Mouse (Mus musculus) c-Kit-negative CD71-positive TER-119-positive erythroid progenitor cells, embryonic 14.5 days (primary cell): ENCODE measurements around the gene Cdca3.

Experiments used
- DNase-seq: peaks from one replicate; pipeline ENCODE4 v3.0.0-alpha.2; 2013; ENCODE audit warnings: low read depth, low spot score

Gene Cdca3

DNA sequence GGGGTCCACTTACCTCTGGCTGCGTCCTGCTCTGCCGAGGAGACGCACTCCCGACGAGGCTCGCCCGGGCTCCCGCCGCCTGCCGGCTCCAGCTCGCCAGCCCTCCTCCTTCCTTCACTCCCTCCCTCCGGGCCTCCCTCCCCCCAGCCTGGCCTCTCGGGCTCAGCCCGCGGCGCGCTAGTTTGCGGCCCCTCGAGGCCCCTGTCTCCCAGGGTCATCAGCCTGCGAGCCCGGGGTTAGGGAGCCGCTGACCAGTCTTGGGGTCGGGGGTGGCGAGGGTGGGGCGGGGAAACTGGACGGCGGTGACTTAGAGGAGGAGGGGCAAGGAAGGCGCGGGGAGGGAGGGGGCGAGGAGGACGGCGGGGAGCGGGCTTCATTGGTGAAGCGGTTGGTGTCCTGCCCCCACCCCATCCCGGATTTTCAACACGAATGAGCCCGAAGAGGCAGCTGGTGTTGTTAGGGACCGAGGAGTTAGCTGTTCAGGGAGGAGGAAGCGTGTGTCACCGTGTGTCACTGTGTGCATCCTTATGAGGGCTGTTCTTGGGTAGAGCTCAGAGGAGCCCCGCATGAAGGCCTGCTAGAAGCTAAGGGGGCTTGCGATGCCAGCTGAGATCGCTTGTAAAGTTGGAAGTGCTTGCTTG lies 34.4 kb downstream of the Cdca3 start, which contains the start of gene Gpr162:
Gene Gpr162, minus strand, starts transcription at position 326 of the 641 bp plus-strand sequence.
- no peak for DNase-seq

DNA sequence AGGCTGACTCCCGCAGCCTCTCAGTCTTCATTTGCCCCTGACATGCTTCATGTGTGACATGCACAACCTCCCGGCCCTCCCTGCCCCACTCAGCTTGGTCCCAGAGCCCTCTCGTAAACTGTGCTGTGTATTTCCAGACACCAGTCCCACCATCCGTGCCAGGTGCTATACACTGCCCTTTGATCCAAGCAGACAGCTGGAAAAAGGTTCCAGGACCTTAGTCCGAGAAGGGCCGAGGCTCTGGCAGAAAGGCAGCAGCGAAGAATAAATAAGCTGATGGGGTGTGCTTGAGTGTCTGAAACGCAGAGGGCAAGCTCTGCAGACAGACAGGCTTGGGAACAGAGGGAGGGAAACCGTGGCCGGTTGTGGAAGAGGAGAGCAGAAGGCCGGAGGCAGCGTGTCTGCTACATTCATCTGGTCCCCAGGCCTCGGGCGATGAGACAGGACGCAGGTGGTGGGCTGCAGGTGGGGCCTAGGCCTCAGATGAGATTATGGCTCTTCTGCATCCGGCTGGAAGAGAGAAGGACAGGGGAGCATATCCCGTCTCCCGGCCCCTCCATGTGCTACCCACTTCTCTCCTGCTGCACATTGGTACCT lies 36.5 kb downstream of the Cdca3 start:
- DNase-seq, result no peak

DNA sequence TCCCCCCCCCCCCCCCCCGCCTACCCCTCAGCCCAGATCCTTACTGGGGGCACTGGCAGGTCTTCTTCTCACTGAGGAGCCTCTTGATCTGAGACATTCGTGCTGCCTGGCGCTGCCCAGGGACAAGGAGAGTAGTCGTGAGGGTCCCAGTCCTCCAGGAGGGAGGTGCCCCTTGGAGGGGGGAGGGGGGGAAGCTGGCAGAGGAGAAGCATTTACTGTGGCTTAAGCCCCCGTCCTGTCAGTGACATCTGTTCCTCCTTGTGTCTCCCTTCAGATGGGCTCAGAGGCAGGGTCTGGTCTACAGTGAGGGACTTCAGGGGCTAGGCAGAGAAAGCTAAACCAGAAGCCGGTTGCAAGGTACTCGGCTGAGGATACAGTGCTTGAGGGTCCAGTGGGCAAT lies 37.2 kb downstream of the Cdca3 start:
- no peak for DNase-seq

DNA sequence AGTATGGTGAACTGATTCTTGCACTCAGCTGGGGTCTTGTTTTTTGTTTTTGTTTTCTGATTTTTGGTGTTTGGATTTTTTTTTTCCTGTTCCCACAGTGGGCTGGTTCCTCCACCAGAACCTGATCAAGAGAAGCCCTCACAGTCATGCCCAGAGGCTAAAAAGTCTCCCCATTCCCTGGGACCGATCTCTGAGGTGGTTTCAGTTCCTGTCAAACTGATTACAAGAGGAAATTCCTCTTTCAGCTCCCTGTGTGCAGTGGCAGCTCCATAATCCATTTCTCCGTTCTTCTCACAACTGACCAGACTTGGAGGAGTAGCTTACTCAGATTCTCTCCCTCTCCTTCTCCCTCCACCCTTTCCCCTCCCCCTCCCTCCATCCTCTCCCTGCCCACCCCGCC lies 45.0 kb downstream of the Cdca3 start:
- DNase-seq, result no peak

DNA sequence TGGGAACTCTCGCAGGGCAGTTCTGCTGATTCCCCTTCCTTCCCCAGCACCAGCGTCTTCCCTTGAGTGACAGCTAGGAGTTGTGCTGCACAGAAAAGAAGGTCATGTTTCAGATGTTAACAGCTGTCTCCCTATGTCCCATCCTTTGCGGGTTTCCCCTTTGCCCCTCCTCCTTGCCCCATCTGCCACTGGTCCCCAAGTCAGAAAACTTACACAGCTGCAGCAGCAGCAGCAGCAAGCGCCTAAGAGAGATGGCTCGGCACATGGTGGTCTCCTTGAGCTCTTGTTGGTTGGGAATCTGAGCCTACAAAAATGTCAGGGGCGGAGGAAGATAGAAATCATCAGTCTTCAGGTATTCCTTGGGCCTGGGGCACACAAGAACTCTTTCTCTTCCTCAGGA lies 50.0 kb downstream of the Cdca3 start:
- no peak for DNase-seq

DNA sequence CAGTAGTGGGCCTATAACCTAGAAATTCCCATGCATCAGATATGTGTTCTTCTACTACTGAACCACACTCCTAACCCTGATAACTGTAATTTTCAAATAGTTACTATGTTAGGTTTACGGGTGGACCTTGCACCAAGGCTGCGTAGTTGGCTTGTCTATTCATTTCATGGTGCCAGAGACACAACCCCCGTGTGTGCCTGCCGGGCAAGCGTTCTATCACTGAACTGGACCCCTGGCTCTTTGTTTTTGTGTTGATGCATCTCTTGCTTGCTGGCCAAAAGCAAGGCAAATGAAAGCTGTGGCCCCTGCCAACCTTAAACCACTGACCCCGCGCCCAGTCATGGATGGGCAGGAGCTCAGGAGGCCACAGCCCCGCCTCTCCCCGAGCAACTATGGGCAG lies 52.5 kb downstream of the Cdca3 start:
- DNase-seq, result no peak
